Mouse (Mus musculus): Measurements from ENCODE around the gene Adck1.
"Not testable (repeated sequence)": the region's sequence is repeated elsewhere in the genome, so short reads cannot be mapped to it uniquely, and the experiment has no call there.

The Adck1 gene

GRCm38 (mm10) chr12:88426926-88427325 is 66.6 kb downstream of the Adck1 start:
- DNase-seq (ENCODE audit: inconsistent ontology term), result no peak

GRCm38 (mm10) chr12:88428735-88429134 is 68.4 kb downstream of the Adck1 start:
- DNase-seq (ENCODE audit: inconsistent ontology term), result no peak

DNA sequence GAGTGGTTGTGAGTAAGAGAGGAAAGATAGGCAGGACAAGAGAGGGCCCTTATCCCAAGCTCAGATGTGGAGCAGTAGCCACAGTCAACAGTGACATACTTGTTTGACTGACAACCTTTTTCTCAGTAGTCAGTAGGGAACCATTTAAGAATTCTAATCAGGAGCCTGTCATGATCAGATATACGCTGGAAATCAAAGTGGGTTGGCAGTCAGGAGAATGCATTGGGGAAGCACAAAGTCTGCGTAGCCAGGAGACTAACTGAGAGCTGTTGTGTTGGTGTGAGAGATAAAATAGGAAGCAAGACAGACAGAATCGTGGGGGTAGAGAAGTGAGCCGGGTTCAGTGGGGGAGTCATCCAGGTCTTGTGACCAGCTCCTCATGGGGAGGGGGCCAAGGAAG is 71.9 kb downstream of the Adck1 start:
- DNase-seq (ENCODE audit: inconsistent ontology term), result no peak

GRCm38 (mm10) chr12:88433171-88433570 is 72.8 kb downstream of the Adck1 start:
- no peak for DNase-seq (ENCODE audit: inconsistent ontology term)

GRCm38 (mm10) chr12:88436962-88437750 is 76.8 kb downstream of the Adck1 start:
- peak; percentile 74 for DNase-seq (ENCODE audit: inconsistent ontology term)

DNA sequence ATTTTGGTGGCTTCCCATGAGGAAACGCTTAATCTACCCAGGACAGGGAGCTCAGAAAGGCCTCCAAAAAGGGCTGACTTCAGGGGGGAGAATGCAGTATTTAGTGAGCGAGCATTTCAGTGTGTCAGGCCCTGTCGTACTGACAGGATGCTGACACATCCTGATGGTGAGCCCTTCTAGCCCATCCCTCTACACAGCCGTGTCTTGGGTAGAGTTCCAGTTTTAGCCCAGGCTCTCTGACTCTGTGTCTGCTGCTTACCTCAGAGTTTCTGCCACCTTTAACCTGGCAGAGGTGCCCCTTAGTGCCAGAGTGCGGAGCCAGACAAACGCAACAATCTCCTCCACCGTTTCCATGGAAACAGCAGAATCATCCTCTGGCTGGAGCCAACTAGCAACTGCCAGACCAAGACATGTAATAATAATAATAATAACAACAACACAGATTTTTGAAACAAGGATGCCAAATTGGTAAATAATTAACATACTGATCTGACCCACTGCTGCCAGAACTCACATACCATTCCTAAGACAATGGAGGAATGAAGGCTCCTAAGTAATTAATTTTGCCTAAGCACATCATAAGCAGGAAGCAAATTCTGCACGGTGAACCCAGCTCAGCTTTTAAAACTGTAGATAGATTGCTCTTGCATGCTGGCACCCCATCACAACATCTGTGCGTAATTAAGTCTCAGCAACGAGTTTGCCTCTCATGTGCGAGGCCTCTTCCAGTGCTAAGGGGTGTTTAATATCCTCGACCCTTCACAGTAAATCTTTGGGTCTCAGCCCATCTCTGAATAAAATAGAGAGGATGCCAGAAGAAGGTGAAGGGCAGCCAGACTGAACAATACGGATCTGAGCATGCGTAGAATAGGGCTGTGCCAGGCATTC is 81.8 kb downstream of the Adck1 start:
- peak; percentile 72 for DNase-seq (ENCODE audit: inconsistent ontology term)

DNA sequence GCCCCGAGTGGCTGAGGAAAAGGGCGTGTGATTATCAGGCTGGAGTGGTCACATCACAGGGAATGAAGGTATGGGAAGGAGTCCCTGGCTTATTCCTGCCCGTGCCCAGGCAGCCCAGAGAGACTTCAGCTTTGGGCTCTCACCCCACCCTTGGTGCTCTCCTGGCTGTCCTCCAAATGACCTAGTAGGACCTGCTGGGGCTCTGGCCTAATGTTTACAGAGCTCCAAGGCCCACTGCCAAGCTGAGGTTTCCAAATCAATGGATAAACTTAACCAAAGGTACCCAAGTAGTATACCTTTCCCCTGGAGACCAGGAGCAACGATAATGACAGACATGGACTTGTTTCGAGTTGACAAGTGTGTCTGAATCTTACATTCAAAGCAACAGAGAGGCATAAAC is 83.7 kb downstream of the Adck1 start:
- DNase-seq (ENCODE audit: inconsistent ontology term), result no peak

- DNase-seq (ENCODE audit: inconsistent ontology term), result no peak
Measured at GRCm38 (mm10) chr12:88445471-88445870, 85.1 kb downstream of the Adck1 start.

DNA sequence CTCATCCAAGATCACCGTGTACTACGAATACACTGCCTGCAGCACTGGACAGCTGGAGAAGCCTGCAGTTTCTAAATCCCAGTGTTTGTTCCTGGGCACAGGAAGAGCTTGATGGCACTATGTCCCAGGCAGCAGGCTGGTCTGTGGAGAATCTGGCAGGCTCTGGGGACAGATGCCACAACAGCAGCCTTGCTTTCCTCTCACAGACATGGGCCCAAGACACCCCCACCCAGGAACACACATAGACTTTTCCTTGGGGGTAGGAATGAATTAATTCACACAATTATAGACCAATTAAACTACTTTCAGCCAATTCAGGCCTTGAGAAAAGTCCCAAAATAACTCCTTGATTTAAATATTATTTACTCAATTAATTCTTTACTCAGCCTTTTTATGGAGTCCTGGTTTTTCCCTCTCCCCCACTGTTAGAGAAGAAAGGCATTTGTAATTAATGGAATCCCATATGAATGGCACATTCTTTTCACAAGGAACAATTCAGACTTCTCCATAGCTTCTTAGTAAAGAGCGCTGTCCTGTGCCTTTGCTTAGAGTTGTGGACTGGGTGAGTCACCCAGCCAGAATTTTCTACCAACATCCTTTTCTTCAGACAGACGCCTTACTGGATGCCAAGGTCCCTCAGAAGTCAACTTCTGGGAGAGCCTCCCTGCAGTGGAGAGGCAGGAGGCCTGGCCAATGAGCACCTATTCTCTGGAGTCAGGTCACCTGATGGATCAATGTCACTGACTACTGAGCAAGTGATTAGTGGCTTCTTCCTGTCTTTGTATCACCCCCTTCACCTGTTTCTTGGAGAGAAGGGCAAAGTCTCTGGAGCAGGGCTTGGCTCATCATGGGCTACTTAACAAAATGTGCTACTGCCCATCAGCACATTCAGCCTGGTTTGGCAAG is 90.6 kb downstream of the Adck1 start:
- peak; percentile 96 for DNase-seq (ENCODE audit: inconsistent ontology term)

DNA sequence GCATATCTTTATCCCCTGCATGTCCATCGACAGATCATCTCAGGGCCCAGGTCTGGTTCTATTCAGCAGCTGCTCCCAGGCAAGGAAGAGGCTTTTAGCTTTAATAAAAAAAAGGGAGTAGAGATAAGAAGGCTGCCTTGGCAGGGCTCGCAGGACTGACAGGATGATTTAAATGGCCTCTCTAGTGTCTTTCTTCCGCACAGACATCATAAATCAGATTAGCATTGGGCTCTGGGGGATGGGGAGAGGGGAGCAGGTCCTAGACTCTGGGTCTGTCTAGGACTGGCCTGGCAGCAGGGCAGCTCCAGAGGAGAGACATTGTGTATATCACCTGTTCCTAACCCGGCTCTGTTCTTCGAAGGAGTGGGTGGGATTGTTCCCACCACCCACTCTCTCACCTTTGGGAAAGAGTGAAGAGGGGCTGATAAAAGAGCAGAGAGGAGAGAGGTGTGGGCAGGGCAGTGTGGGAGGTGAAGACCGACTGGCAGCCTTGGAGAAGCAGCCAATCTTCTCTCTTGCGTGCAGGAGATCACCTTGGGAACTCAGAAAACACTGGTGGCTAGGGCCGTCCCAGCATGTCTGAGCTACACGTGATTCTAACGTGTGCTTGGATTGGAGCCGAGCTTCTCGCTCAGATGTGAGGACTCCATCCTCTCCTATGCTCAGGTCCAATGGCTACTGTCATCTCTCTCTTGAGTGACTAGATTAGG is 94.5 kb downstream of the Adck1 start:
- no peak for DNase-seq (ENCODE audit: inconsistent ontology term)

DNA sequence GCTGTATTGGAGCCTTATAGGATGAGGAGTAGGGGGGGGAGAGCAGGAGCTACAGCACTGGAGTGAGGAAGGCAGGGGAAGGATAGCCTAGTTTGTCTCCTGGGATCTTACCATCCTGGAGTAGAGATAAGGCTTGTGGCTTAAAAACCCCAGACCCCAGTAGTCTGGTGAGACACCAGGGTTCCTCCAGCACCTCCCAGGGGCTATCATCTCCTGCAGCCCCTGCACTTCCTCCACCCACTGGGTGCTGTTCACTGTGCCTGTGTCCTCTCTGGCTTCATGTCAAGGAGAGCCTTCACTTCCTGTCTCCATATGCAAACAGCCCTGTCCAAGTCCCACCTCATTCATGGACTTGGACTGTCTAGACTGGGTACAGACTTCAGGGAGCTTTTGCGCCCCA is 96.7 kb downstream of the Adck1 start:
- no peak for DNase-seq (ENCODE audit: inconsistent ontology term)

- no peak for DNase-seq (ENCODE audit: inconsistent ontology term)
Measured at GRCm38 (mm10) chr12:88458936-88459335, 98.6 kb downstream of the Adck1 start.

DNA sequence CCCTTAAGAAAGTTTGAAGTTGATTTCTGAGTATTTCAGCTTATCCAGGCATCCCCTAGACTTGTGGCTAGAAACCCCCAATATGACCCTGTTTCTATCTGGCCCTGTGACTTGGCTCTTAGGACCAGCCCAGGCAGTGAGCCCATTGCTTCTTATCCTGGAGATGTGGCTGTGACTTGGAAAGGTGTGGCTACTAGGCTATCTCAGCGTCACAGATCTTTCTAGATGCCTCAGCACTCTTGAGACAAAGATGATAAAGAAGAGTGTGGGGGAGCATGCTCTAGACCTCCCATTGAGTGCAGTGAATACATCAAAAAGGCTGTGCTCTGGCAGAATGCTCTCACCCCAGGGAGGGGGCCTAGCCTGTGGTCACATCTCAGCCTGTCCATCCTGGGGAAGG is 99.1 kb downstream of the Adck1 start:
- no peak for DNase-seq (ENCODE audit: inconsistent ontology term)

- no peak for DNase-seq (ENCODE audit: inconsistent ontology term)
Measured at GRCm38 (mm10) chr12:88461026-88461425, 100.7 kb downstream of the Adck1 start.

DNA sequence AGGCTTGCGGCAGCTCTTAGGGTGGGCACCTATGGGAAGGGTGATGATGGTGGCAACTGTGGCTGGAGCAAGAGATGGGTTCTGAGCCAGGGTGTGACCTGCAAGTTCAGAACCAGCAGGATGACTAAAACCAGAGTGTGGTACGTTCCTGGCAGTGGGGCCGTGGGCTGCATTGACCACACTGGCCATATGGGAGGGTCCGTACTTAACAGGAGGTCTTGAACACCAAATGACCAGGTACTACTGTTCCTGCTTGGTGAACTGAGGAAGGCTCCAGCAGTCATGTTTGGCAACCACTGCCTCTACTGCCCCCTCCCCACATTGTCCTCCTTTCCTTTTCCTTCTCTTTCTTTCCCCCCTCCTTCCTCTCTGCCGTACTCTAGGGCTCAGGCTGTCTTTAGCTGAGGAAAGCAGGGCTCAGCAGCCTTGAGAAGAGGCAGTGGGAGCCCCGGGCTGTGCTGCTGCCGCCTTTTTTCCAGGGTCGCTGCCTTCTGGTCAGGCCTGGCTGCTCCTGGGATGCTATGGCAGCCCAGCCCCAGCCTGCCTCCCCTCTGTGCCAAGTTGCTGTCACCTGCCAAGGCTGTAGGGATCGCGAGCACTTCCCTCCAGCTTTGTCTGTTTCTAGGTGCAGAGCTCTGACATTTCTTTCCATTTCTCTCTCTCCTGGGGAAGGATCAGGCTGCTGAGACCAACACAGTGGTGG is 103.4 kb downstream of the Adck1 start:
- no peak for DNase-seq (ENCODE audit: inconsistent ontology term)

DNA sequence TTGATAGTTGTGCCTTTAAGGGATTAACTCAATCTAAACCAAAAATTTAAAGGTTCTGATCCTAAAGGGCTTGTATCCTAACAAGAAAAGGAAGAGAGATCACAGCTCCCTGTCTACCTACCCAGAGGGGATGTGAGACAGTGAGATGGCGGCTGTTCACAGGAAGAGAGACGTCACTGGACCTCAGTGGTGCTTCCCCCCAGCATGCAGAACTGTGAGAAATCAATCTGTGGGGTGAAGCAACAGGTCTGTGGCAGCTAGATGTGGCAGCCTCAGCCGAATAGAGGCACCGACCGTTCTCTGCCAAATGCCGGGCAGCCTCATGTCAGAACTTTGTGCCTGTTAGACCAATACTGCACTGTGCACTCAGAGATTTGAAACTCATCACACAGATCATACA is 106.4 kb downstream of the Adck1 start:
- DNase-seq (ENCODE audit: inconsistent ontology term), result no peak

- DNase-seq (ENCODE audit: inconsistent ontology term), result no peak
Measured at GRCm38 (mm10) chr12:88467257-88467656, 106.9 kb downstream of the Adck1 start.

DNA sequence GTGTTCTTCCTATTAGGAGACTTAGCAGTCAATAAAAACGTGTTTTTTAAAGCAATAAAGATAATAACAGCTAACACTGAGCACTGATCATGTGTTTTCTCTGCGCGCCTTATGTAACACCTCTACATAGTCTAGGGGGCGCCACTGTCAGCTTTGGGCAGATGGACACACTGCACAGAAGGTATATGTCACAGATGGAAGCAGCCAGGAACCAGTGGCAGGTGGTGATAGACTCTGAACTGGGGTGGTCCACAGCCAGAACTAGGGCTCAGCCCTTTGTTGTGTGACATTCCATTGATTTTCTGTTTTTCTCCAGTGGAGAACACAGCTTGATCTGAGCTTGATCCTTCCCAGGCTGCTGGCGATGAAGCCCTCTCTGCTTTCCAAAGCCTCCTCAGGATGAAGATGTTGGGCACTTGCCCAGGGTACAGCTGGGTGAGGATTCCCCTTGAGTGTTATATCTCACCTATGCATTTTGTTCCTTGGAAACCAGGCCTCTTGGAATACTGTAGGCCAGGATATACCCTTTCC is 107.6 kb downstream of the Adck1 start:
- DNase-seq (ENCODE audit: inconsistent ontology term), result no peak

GRCm38 (mm10) chr12:88468691-88469090 is 108.3 kb downstream of the Adck1 start:
- no peak for DNase-seq (ENCODE audit: inconsistent ontology term)

- not testable (repeated sequence) for DNase-seq (ENCODE audit: inconsistent ontology term)
Measured at GRCm38 (mm10) chr12:88471884-88472283, 111.5 kb downstream of the Adck1 start.
